Mouse (Mus musculus): Measurements from ENCODE around the gene Eef1akmt4.
"Not testable (repeated sequence)": the region's sequence is repeated elsewhere in the genome, so short reads cannot be mapped to it uniquely, and the experiment has no call there.

Eef1akmt4 gene

GRCm38 (mm10) chr16:20628871-20629391 lies 17.5 kb downstream of the Eef1akmt4 start:
- no peak for DNase-seq

- no peak for DNase-seq
Observed at GRCm38 (mm10) chr16:20629731-20630634, 18.6 kb downstream of the Eef1akmt4 start, which contains the start of gene Ece2. Gene Ece2 (plus strand): TSS chr16:20629828.

GRCm38 (mm10) chr16:20637410-20637809 lies 26.0 kb downstream of the Eef1akmt4 start:
- DNase-seq, result no peak

- no peak for DNase-seq
Observed at GRCm38 (mm10) chr16:20638367-20638766, 27.0 kb downstream of the Eef1akmt4 start.

GRCm38 (mm10) chr16:20642161-20642560 lies 30.8 kb downstream of the Eef1akmt4 start:
- DNase-seq, result peak; percentile 83

GRCm38 (mm10) chr16:20643911-20644310 lies 32.5 kb downstream of the Eef1akmt4 start:
- no peak for DNase-seq

- DNase-seq, result peak; percentile 98
Observed at GRCm38 (mm10) chr16:20651076-20651946, 39.9 kb downstream of the Eef1akmt4 start, which contains the start of gene Psmd2. Gene Psmd2 (plus strand): TSS chr16:20651652.

- no peak for DNase-seq
Observed at GRCm38 (mm10) chr16:20651947-20652310, 40.5 kb downstream of the Eef1akmt4 start.

- DNase-seq, result no peak
Observed at GRCm38 (mm10) chr16:20653315-20653714, 41.9 kb downstream of the Eef1akmt4 start.

GRCm38 (mm10) chr16:20657661-20658060 lies 46.3 kb downstream of the Eef1akmt4 start:
- no peak for DNase-seq

- not testable (repeated sequence) for DNase-seq
Observed at GRCm38 (mm10) chr16:20668013-20668412, 56.6 kb downstream of the Eef1akmt4 start, which contains the start of gene Eif4g1. Gene Eif4g1 (plus strand): TSS chr16:20668313.
